Mouse (Mus musculus): ENCODE measurements around the gene Zswim3. TPM values are rescaled to one million over a fixed set of nuclear protein-coding genes. Genes with fewer than 3 reads are reported as not detected.

The Zswim3 gene
- 2.2 and 2.7 TPM in 2 replicates for polyA plus RNA-seq (2012; rRNA removed)

- WGBS, result under 1% methylated on average over 47 of the region's 47 CpGs
- peak within 1 kb of the TSS; percentile 82 for H3K27ac ChIP-seq (ENCODE audit: insufficient read depth, low read depth, low read length)
- no peaks in the 10 kb centered on the region for H3K27me3 ChIP-seq (replicated peaks; ENCODE audit: control insufficient read depth, insufficient read depth, low read length)
- H3K4me1 ChIP-seq (ENCODE audit: control insufficient read depth, insufficient read depth, low read length), result peaks cover 19% of the 10 kb centered on the region
- TF ChIP-seq POLR2A (IDR thresholded peaks at IDR 0.05; ENCODE audit: low read depth, low read length) (peak; percentile 88), CTCF (conservative IDR thresholded peaks at IDR 0.05; ENCODE audit: insufficient read depth, insufficient read length, low read depth, low read length) (no peak)
- peak within 1 kb of the TSS; percentile 100 for H3K4me3 ChIP-seq (ENCODE audit: insufficient read depth, low read depth, low read length)
- no peaks in the 10 kb centered on the region; the same call in 1 of the 2 replicates for H3K36me3 ChIP-seq (ENCODE audit: control insufficient read depth, insufficient read depth, low read length)
- peak; percentile 100 for DNase-seq
These were observed at the start of gene Zswim3, which contains the start of gene Acot8 for GRCm38 (mm10) chr2:164804533-164805331. Gene Zswim3 (plus strand): TSS chr2:164805098. Gene Acot8 (minus strand): TSS chr2:164804882.

- WGBS, result 82% methylated on average over 11 of the region's 11 CpGs
- H3K36me3 ChIP-seq (ENCODE audit: control insufficient read depth, insufficient read depth, low read length), result peaks cover 7% of the 10 kb centered on the region; the same call in 1 of the 2 replicates
- no peaks in the 10 kb centered on the region for H3K27me3 ChIP-seq (replicated peaks; ENCODE audit: control insufficient read depth, insufficient read depth, low read length)
- TF ChIP-seq POLR2A (IDR thresholded peaks at IDR 0.05; ENCODE audit: low read depth, low read length) (no peak), CTCF (conservative IDR thresholded peaks at IDR 0.05; ENCODE audit: insufficient read depth, insufficient read length, low read depth, low read length) (no peak)
- H3K4me1 ChIP-seq (ENCODE audit: control insufficient read depth, insufficient read depth, low read length), result no peaks in the 10 kb centered on the region
- no peak for DNase-seq
- H3K27ac ChIP-seq (ENCODE audit: insufficient read depth, low read depth, low read length), result no peak overlapping the region
- H3K4me3 ChIP-seq (ENCODE audit: insufficient read depth, low read depth, low read length), result no peak overlapping the region
These were observed 47.1 kb upstream of the Zswim3 start for GRCm38 (mm10) chr2:164757841-164758240.

- Histone ChIP-seq H3K36me3 (ENCODE audit: control insufficient read depth, insufficient read depth, low read length) (peaks cover 7% of the 10 kb centered on the region; the same call in 1 of the 2 replicates), H3K4me1 (ENCODE audit: control insufficient read depth, insufficient read depth, low read length) (no peaks in the 10 kb centered on the region), H3K27ac (ENCODE audit: insufficient read depth, low read depth, low read length) (no peak overlapping the region), H3K27me3 (replicated peaks; ENCODE audit: control insufficient read depth, insufficient read depth, low read length) (no peaks in the 10 kb centered on the region), H3K4me3 (ENCODE audit: insufficient read depth, low read depth, low read length) (no peak overlapping the region)
- WGBS, result 38% methylated on average over 1 of the region's 1 CpGs
- TF ChIP-seq CTCF (conservative IDR thresholded peaks at IDR 0.05; ENCODE audit: insufficient read depth, insufficient read length, low read depth, low read length), result no peak
- DNase-seq, result no peak
These were observed 46.2 kb upstream of the Zswim3 start for GRCm38 (mm10) chr2:164758692-164759091.

- Histone ChIP-seq H3K4me3 (ENCODE audit: insufficient read depth, low read depth, low read length) (no peak overlapping the region), H3K27ac (ENCODE audit: insufficient read depth, low read depth, low read length) (no peak overlapping the region), H3K36me3 (ENCODE audit: control insufficient read depth, insufficient read depth, low read length) (peaks cover 6% of the 10 kb centered on the region), H3K27me3 (replicated peaks; ENCODE audit: control insufficient read depth, insufficient read depth, low read length) (no peaks in the 10 kb centered on the region), H3K4me1 (ENCODE audit: control insufficient read depth, insufficient read depth, low read length) (no peaks in the 10 kb centered on the region)
- DNase-seq, result no peak
- WGBS, result 76% methylated on average over 4 of the region's 4 CpGs
- TF ChIP-seq CTCF (conservative IDR thresholded peaks at IDR 0.05; ENCODE audit: insufficient read depth, insufficient read length, low read depth, low read length) (no peak), POLR2A (IDR thresholded peaks at IDR 0.05; ENCODE audit: low read depth, low read length) (no peak)
These were observed 44.7 kb upstream of the Zswim3 start for GRCm38 (mm10) chr2:164760059-164760833.

- 92% methylated on average over 2 of the region's 2 CpGs for WGBS
- H3K36me3 ChIP-seq (ENCODE audit: control insufficient read depth, insufficient read depth, low read length), result peaks cover 6% of the 10 kb centered on the region
These were observed 43.4 kb upstream of the Zswim3 start for GRCm38 (mm10) chr2:164761502-164761901.

GRCm38 (mm10) chr2:164761971-164762370 is 42.9 kb upstream of the Zswim3 start:
- no peak for DNase-seq
- H3K27me3 ChIP-seq (replicated peaks; ENCODE audit: control insufficient read depth, insufficient read depth, low read length), result no peaks in the 10 kb centered on the region
- TF ChIP-seq CTCF (conservative IDR thresholded peaks at IDR 0.05; ENCODE audit: insufficient read depth, insufficient read length, low read depth, low read length) (no peak), POLR2A (IDR thresholded peaks at IDR 0.05; ENCODE audit: low read depth, low read length) (no peak)
- H3K4me3 ChIP-seq (ENCODE audit: insufficient read depth, low read depth, low read length), result no peak overlapping the region
- H3K27ac ChIP-seq (ENCODE audit: insufficient read depth, low read depth, low read length), result no peak overlapping the region
- H3K4me1 ChIP-seq (ENCODE audit: control insufficient read depth, insufficient read depth, low read length), result no peaks in the 10 kb centered on the region
- over 99% methylated on average over 4 of the region's 4 CpGs for WGBS
- peaks cover 5% of the 10 kb centered on the region for H3K36me3 ChIP-seq (ENCODE audit: control insufficient read depth, insufficient read depth, low read length)

More at GRCm38 (mm10) chr2:164761502-164761901, 43.4 kb upstream of the Zswim3 start:
- no peak overlapping the region for H3K27ac ChIP-seq (ENCODE audit: insufficient read depth, low read depth, low read length)
- H3K4me1 ChIP-seq (ENCODE audit: control insufficient read depth, insufficient read depth, low read length), result no peaks in the 10 kb centered on the region
- H3K4me3 ChIP-seq (ENCODE audit: insufficient read depth, low read depth, low read length), result no peak overlapping the region
- no peak for DNase-seq
- no peaks in the 10 kb centered on the region for H3K27me3 ChIP-seq (replicated peaks; ENCODE audit: control insufficient read depth, insufficient read depth, low read length)
- TF ChIP-seq POLR2A (IDR thresholded peaks at IDR 0.05; ENCODE audit: low read depth, low read length), result no peak
- no peak for TF ChIP-seq CTCF (conservative IDR thresholded peaks at IDR 0.05; ENCODE audit: insufficient read depth, insufficient read length, low read depth, low read length)

GRCm38 (mm10) chr2:164762593-164762992 is 42.3 kb upstream of the Zswim3 start:
- Histone ChIP-seq H3K36me3 (ENCODE audit: control insufficient read depth, insufficient read depth, low read length) (peaks cover 1% of the 10 kb centered on the region; the same call in 1 of the 2 replicates), H3K4me3 (ENCODE audit: insufficient read depth, low read depth, low read length) (no peak overlapping the region), H3K27ac (ENCODE audit: insufficient read depth, low read depth, low read length) (no peak overlapping the region), H3K4me1 (ENCODE audit: control insufficient read depth, insufficient read depth, low read length) (no peaks in the 10 kb centered on the region), H3K27me3 (replicated peaks; ENCODE audit: control insufficient read depth, insufficient read depth, low read length) (no peaks in the 10 kb centered on the region)
- TF ChIP-seq CTCF (conservative IDR thresholded peaks at IDR 0.05; ENCODE audit: insufficient read depth, insufficient read length, low read depth, low read length) (no peak), POLR2A (IDR thresholded peaks at IDR 0.05; ENCODE audit: low read depth, low read length) (no peak)
- no peak for DNase-seq
- 80% methylated on average over 7 of the region's 7 CpGs for WGBS
